Mouse (Mus musculus): ENCODE results near the gene Tmem202. TPM values are rescaled to one million over a fixed set of nuclear protein-coding genes. Genes with fewer than 3 reads are reported as not detected.

The Tmem202 gene
- polyA plus RNA-seq, 1 experiment from 2014 or later, result not detected

GRCm38 (mm10) chr9:59527580-59527979 lies 12.1 kb downstream of the Tmem202 start:
- 80% methylated on average over 3 of the region's 3 CpGs for WGBS
- no peak for DNase-seq (ENCODE audit: extremely low spot score, low spot score)

GRCm38 (mm10) chr9:59526727-59527126 lies 12.9 kb downstream of the Tmem202 start:
- H3K9me3 ChIP-seq, result no peaks in the 10 kb centered on the region
- WGBS, result 84% methylated on average over 6 of the region's 6 CpGs

More at GRCm38 (mm10) chr9:59527580-59527979, 12.1 kb downstream of the Tmem202 start:
- no peaks in the 10 kb centered on the region for H3K27me3 ChIP-seq (ENCODE audit: poor library complexity, severe bottlenecking)
- no peak overlapping the region for H3K4me3 ChIP-seq
- no peaks in the 10 kb centered on the region for H3K36me3 ChIP-seq (replicated peaks)
- no peak overlapping the region for H3K27ac ChIP-seq
- H3K4me1 ChIP-seq, result peaks cover 13% of the 10 kb centered on the region
- no peaks in the 10 kb centered on the region for H3K9me3 ChIP-seq

GRCm38 (mm10) chr9:59522906-59523305 lies 16.7 kb downstream of the Tmem202 start:
- Histone ChIP-seq H3K9me3 (no peaks in the 10 kb centered on the region), H3K4me1 (no peaks in the 10 kb centered on the region), H3K4me3 (no peak overlapping the region), H3K27ac (no peak overlapping the region), H3K27me3 (ENCODE audit: poor library complexity, severe bottlenecking) (no peaks in the 10 kb centered on the region), H3K36me3 (replicated peaks) (no peaks in the 10 kb centered on the region)
- WGBS, result 76% methylated on average over 4 of the region's 4 CpGs
- DNase-seq (ENCODE audit: extremely low spot score, low spot score), result no peak

More at GRCm38 (mm10) chr9:59526727-59527126, 12.9 kb downstream of the Tmem202 start:
- DNase-seq (ENCODE audit: extremely low spot score, low spot score), result no peak
- Histone ChIP-seq H3K36me3 (replicated peaks) (no peaks in the 10 kb centered on the region), H3K27ac (no peak overlapping the region), H3K4me3 (no peak overlapping the region), H3K27me3 (ENCODE audit: poor library complexity, severe bottlenecking) (no peaks in the 10 kb centered on the region), H3K4me1 (peaks cover 5% of the 10 kb centered on the region)

- Histone ChIP-seq H3K9me3 (no peaks in the 10 kb centered on the region), H3K4me1 (peaks cover 6% of the 10 kb centered on the region), H3K27ac (no peak overlapping the region), H3K4me3 (no peak overlapping the region), H3K27me3 (ENCODE audit: poor library complexity, severe bottlenecking) (no peaks in the 10 kb centered on the region), H3K36me3 (replicated peaks) (no peaks in the 10 kb centered on the region)
- no peak for DNase-seq (ENCODE audit: extremely low spot score, low spot score)
- 84% methylated on average over 2 of the region's 2 CpGs for WGBS
Observed at GRCm38 (mm10) chr9:59519396-59519795, 20.3 kb downstream of the Tmem202 start.

GRCm38 (mm10) chr9:59518976-59519375 lies 20.7 kb downstream of the Tmem202 start:
- H3K27ac ChIP-seq, result no peak overlapping the region
- H3K27me3 ChIP-seq (ENCODE audit: poor library complexity, severe bottlenecking), result no peaks in the 10 kb centered on the region
- H3K4me1 ChIP-seq, result peaks cover 6% of the 10 kb centered on the region
- no peaks in the 10 kb centered on the region for H3K9me3 ChIP-seq
- WGBS, result 91% methylated on average over 5 of the region's 5 CpGs
- no peaks in the 10 kb centered on the region for H3K36me3 ChIP-seq (replicated peaks)
- DNase-seq (ENCODE audit: extremely low spot score, low spot score), result no peak
- no peak overlapping the region for H3K4me3 ChIP-seq

GRCm38 (mm10) chr9:59517127-59517526 lies 22.5 kb downstream of the Tmem202 start:
- H3K36me3 ChIP-seq (replicated peaks), result no peaks in the 10 kb centered on the region
- no peak overlapping the region for H3K4me3 ChIP-seq
- WGBS, result 60% methylated on average over 7 of the region's 7 CpGs
- no peak for DNase-seq (ENCODE audit: extremely low spot score, low spot score)
- H3K9me3 ChIP-seq, result no peaks in the 10 kb centered on the region
- H3K4me1 ChIP-seq, result peaks cover 9% of the 10 kb centered on the region
- H3K27me3 ChIP-seq (ENCODE audit: poor library complexity, severe bottlenecking), result no peaks in the 10 kb centered on the region
- H3K27ac ChIP-seq, result no peak overlapping the region

GRCm38 (mm10) chr9:59515069-59515468 lies 24.6 kb downstream of the Tmem202 start:
- no peaks in the 10 kb centered on the region for H3K36me3 ChIP-seq (replicated peaks)
- no peak for DNase-seq (ENCODE audit: extremely low spot score, low spot score)
- no peaks in the 10 kb centered on the region for H3K27me3 ChIP-seq (ENCODE audit: poor library complexity, severe bottlenecking)
- WGBS, result 77% methylated on average over 3 of the region's 3 CpGs
- no peaks in the 10 kb centered on the region for H3K9me3 ChIP-seq
- H3K27ac ChIP-seq, result no peak overlapping the region
- H3K4me3 ChIP-seq, result no peak overlapping the region
- H3K4me1 ChIP-seq, result peaks cover 9% of the 10 kb centered on the region

- no peaks in the 10 kb centered on the region for H3K36me3 ChIP-seq (replicated peaks)
- H3K27me3 ChIP-seq (ENCODE audit: poor library complexity, severe bottlenecking), result no peaks in the 10 kb centered on the region
- peaks cover 9% of the 10 kb centered on the region for H3K4me1 ChIP-seq
- no peak overlapping the region for H3K4me3 ChIP-seq
- no peaks in the 10 kb centered on the region for H3K9me3 ChIP-seq
- no peak for DNase-seq (ENCODE audit: extremely low spot score, low spot score)
- WGBS, result 53% methylated on average over 4 of the region's 4 CpGs
- H3K27ac ChIP-seq, result no peak overlapping the region
Observed at GRCm38 (mm10) chr9:59512381-59512780, 27.3 kb downstream of the Tmem202 start.

- Histone ChIP-seq H3K36me3 (replicated peaks) (no peaks in the 10 kb centered on the region), H3K27ac (no peak overlapping the region), H3K9me3 (no peaks in the 10 kb centered on the region), H3K4me1 (peaks cover 6% of the 10 kb centered on the region; the same call in 1 of the 2 replicates), H3K27me3 (ENCODE audit: poor library complexity, severe bottlenecking) (no peaks in the 10 kb centered on the region), H3K4me3 (no peak overlapping the region)
- DNase-seq (ENCODE audit: extremely low spot score, low spot score), result no peak
- 74% methylated on average over 1 of the region's 1 CpGs for WGBS
Observed at GRCm38 (mm10) chr9:59508146-59508545, 31.5 kb downstream of the Tmem202 start.

GRCm38 (mm10) chr9:59487331-59487730 lies 52.3 kb downstream of the Tmem202 start:
- Histone ChIP-seq H3K4me1 (peaks cover 33% of the 10 kb centered on the region), H3K4me3 (peak overlapping the region; percentile 100), H3K27ac (peak overlapping the region; percentile 94), H3K36me3 (replicated peaks) (peaks cover 9% of the 10 kb centered on the region), H3K9me3 (no peaks in the 10 kb centered on the region), H3K27me3 (ENCODE audit: poor library complexity, severe bottlenecking) (no peaks in the 10 kb centered on the region; the same call in 1 of the 2 replicates)
- DNase-seq (ENCODE audit: extremely low spot score, low spot score), result no peak

GRCm38 (mm10) chr9:59486549-59487065 lies 53.0 kb downstream of the Tmem202 start, which contains the start of gene Arih1:
Gene Arih1, minus strand, starts transcription at chr9:59486618.
- 0% methylated on average over 56 of the region's 56 CpGs for WGBS
- peaks cover 12% of the 10 kb centered on the region for H3K36me3 ChIP-seq (replicated peaks)
- H3K4me3 ChIP-seq, result peak within 1 kb of the TSS; percentile 100
- no peaks in the 10 kb centered on the region; the same call in 1 of the 2 replicates for H3K27me3 ChIP-seq (ENCODE audit: poor library complexity, severe bottlenecking)
- peak; percentile 98 for DNase-seq (ENCODE audit: extremely low spot score, low spot score)
- H3K4me1 ChIP-seq, result peaks cover 33% of the 10 kb centered on the region
- H3K9me3 ChIP-seq, result no peaks in the 10 kb centered on the region
- H3K27ac ChIP-seq, result peak within 1 kb of the TSS; percentile 94

- 0% methylated on average over 71 of the region's 71 CpGs for WGBS
- Histone ChIP-seq H3K27me3 (ENCODE audit: poor library complexity, severe bottlenecking) (no peaks in the 10 kb centered on the region), H3K4me1 (peaks cover 33% of the 10 kb centered on the region), H3K36me3 (replicated peaks) (peaks cover 12% of the 10 kb centered on the region), H3K9me3 (no peaks in the 10 kb centered on the region), H3K4me3 (peak overlapping the region; percentile 100), H3K27ac (peak overlapping the region; percentile 94)
- DNase-seq (ENCODE audit: extremely low spot score, low spot score), result no peak
Observed at GRCm38 (mm10) chr9:59486076-59486518, 53.5 kb downstream of the Tmem202 start.

- WGBS, result under 1% methylated on average over 34 of the region's 34 CpGs
- no peaks in the 10 kb centered on the region for H3K9me3 ChIP-seq
- peaks cover 33% of the 10 kb centered on the region for H3K4me1 ChIP-seq
- H3K27me3 ChIP-seq (ENCODE audit: poor library complexity, severe bottlenecking), result no peaks in the 10 kb centered on the region
- peaks cover 12% of the 10 kb centered on the region for H3K36me3 ChIP-seq (replicated peaks)
- peak; percentile 67 for DNase-seq (ENCODE audit: extremely low spot score, low spot score)
- H3K4me3 ChIP-seq, result peak overlapping the region; percentile 100
- H3K27ac ChIP-seq, result peak overlapping the region; percentile 94
Observed at GRCm38 (mm10) chr9:59485511-59486075, 54.1 kb downstream of the Tmem202 start.
